Mouse (Mus musculus): ENCODE measurements around the gene Iqschfp.

Iqschfp gene

DNA sequence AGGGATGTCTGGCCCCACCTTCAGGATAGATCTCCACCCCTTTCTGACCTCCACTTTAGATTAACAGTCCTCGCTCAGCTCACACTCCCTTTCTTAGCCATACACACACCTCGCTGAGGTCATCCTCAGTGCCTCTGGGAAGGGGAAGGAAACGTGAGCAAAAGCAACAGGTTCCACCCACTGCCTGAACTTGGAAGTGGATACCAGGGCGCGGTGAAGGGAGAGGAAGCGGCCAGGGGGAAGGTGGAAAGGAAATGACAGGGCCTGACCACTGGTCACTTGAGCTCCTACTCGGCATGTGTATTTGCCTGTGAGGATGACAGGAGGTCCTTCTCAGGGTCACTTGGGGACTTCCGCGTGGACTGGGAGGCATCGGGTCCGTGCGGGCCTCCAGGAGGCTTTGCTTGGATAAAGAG, 601.1 kb downstream of the Iqschfp start:
- no peak for DNase-seq (ENCODE audit: low spot score in 2 of 2)

DNA sequence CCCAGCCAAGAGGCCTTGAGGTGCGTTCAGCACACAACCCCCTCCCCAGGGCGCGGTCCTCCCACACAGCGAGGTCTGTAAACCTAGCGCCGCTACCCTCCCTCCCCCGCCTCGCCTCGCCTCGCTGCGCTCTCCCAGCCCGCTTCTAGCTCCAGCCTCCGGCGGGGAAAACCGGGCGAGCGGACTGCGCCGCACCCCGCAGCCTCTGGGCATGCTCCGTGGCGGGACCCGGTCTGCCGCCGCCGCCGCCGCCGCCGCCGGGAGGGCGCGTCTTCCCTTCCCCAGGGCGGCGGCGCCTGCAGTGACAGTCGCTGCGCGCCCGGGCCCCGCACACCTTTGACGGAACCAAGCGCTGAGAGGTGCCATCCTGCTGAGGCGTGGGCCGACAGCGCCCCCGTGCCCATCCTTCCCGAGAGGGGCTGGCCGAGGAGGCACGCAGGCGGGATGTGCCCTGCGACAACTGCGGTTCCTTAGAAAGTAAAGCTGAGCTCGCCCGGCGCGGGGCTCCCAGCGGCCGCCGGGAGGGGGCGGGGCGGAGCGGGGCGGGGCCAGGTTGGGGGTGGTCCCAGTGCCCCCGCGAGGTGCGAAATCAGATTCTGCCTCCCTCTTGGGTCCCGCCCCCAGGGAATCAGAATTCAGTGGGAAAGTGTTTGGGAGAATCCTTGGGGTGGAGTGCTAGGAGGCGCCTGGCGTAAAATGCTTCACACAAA, 601.7 kb downstream of the Iqschfp start:
- DNase-seq (ENCODE audit: low spot score in 2 of 2), result peak; percentile 5 to 14

DNA sequence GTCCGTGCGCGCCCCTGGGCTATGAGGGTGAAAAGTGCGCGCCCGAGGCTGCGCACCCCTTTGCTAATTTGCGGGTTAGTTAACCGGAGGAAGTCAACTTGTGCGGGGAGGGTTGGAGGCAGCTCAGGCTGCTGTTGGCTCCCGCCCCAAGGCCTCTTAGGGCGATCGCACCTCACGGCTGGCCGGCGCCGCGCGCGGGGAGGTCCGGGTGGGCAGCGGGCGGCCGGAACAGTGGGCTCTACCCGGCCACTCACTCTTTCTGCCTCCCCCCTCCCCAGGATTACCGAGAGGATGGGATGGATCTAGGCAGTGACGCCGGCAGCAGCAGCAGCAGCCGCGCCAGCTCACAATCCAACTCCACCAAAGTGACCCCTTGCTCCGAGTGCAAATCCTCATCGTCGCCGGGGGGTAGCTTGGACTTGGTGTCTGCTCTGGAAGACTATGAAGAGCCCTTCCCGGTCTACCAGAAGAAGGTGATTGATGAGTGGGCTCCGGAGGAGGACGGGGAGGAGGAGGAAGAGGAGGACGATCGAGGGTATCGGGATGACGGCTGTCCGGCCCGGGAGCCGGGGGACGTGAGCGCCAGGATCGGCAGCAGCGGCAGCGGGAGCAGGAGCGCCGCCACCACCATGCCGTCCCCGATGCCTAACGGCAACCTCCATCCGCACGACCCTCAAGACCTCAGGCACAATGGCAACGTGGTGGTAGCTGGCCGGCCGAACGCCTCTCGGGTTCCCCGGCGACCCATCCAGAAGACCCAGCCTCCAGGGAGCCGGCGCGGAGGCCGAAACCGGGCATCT, 602.5 kb downstream of the Iqschfp start:
- DNase-seq (ENCODE audit: low spot score in 2 of 2), result no peak

DNA sequence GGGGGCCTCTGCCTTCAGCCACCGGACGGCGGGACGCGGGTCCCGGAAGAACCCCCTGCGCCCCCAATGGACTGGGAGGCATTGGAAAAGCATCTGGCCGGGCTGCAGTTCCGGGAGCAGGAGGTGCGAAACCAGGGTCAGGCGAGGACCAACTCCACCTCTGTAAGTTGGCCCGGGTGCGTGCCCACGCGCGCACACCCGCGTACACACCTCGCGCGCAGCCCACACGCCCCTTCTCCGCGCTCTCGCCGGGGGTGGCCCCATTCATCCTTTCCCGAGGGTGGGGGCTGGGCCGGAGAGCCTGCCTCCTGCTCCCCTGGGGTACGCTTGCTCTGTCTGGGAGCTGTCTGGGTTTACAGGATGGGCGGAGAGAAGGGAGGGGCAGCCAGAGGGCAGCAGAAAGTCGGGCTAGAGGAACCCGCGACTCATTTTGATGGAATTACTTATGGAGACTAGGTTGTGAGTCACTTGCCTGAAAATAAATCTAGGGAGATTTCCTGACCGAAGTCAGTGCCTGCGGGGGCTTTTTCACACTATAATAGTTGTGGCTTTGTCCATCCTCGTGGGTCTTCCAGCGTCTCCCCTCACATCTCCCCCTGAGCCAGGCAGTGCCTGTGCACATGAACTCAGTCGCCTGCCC, 603.2 kb downstream of the Iqschfp start:
- DNase-seq (ENCODE audit: low spot score in 2 of 2), result no peak

DNA sequence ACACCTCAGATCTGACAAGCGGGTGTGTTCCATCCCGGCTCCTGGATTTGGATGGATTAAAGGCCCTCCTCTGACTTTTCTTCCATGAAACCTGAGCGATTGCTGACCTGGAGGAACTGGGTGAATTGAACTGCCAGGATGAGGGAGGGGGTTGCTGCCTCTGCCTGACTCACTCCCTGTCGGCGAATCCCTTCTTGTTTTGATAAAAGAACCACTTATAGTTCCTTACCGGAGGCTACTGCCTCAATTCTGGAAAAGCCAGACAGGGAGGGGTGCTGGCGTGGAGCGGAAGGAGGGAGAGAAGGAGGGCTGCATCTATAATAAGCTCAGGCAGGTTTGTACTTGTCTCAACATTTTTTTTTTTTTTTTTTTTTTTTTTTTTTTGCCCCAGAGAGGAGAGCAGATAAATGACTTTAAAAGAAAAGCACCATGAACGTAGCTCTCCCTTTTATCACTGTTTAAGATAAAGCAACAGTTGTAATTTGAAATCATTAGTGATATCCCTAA, 603.8 kb downstream of the Iqschfp start:
- no peak for DNase-seq (ENCODE audit: low spot score in 2 of 2)

DNA sequence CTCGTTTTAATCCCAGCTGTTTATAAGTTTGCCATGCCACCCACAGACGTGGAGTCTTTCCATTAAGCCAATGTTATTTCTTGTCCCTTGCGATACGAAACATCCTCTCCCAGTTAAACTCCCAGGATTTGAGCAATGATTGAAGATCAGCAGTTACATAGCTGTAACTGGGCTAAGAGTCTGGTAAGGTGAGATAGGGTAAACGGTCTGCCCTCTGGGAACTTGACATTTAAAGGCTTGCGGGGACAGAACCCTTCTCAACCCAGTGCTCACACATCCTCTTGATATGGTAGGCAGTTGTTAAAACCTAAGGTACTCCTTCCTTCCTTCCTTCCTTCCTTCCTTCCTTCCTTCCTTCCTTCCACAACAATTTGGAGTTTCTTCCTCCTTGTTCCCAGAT, 604.5 kb downstream of the Iqschfp start:
- DNase-seq (ENCODE audit: low spot score in 2 of 2), result no peak

DNA sequence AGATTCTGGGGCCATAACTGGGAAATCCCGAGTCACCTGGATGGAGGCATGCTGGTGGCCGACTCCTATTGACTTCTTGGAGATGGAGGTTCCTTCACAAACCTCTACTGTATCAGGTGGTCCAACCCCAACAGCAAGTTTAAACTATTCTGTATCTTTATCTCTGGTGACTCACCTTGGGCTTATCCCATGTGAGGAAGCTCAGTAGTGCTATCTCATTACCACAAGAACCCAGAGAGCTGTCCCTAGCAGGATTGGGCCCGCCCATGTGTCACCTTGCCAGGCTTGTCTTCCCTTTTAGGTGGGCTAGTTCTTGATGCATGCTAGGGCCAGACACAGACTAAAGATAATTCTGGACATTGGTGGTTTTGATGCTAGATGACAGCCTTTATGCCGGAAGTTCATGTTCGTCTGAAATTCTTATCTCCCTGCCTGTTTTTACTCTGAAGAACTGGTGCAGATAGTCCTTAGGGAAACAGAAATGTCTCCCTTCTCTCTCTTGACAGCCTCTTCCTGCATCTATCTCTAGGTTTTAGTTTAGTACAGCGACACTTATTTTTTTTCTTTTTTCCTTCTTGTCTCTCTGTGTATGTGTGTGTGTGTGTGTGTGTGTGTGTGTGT, 607.6 kb downstream of the Iqschfp start:
- no peak for DNase-seq (ENCODE audit: low spot score in 2 of 2)

DNA sequence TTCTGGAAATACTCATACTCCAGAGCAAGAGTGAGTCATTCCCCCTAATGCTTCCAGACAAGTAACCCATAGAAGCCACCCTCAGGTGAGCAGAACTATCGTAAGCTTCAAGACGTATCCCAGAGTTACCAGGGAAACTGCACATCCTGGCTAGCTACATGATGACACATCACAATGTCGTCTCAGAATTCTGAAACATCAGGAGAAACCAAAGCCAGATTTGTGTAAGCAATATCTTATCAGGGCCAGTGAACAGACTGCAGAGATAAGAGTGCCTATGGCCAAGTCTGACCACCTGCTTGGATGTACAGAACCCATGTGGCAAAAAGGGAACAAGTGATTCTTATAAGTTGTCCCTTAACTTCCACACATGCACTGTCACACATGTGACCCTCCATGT, 612.8 kb downstream of the Iqschfp start:
- no peak for DNase-seq (ENCODE audit: low spot score in 2 of 2)

DNA sequence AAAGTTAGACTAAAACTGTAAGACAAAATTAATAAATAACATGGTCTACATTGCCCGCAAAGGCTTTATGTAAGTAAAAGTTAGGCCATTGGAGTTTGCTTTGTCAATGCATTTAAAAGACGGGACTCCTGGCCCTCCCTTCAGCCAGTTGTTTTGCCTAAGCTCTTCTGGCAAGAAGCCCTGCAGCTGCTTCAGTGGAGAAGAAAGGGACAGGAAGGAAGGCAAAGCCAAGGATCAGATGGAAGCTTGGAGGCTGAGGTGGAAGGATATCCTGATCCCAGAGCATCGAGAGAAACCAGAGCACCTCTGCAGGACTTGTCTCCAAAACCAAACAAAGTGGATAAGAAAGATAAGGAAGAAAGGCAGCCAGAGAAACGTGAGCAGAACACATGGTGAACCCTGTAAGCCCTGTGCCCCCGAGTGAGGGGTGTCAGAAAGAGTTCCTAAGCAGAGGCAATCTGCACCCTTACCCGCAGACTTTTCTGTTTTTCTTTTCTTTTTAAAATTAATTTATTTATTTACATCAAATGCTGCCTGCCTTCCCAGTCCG, 614.8 kb downstream of the Iqschfp start:
- DNase-seq (ENCODE audit: low spot score in 2 of 2), result no peak

DNA sequence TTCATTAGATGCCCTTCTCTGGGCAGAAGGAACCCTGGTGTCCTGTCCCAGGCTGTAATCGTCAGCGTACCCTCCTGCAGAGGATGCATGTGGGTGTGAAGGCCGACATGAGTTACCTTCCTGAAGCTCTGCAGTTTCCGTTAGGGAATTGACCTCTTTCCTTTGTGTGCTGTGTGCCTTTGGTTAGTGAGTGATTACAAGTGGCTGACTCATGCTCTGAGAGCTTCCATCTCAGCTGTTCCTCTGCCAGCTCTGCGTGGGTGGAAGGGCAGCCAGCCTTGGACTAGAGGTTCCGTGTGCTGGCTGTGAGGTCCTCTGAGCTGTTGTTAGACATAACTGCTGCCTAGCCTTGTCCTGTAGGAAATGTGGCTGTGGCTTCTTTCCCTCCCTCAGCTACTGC, 616.6 kb downstream of the Iqschfp start:
- no peak for DNase-seq (ENCODE audit: low spot score in 2 of 2)

DNA sequence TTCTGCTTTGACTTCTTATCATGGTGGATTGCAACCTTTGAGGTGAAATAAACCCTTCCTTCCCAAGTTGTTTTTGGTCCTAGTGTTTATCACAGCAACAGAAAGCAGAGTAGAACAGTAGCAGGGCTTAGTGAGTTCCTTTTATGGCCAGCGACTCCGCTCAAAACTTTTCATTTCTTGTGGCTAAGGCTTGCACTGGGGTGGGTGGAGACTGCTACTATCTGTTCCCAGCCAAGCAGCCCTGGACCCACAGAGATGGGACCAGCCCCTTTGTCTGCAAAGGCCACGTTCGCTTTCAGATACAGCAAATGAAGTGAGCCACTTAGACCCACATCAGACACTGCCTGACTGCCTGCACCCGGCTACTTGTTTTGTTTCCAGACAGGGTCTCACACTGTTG, 618.8 kb downstream of the Iqschfp start:
- no peak for DNase-seq (ENCODE audit: low spot score in 2 of 2)

DNA sequence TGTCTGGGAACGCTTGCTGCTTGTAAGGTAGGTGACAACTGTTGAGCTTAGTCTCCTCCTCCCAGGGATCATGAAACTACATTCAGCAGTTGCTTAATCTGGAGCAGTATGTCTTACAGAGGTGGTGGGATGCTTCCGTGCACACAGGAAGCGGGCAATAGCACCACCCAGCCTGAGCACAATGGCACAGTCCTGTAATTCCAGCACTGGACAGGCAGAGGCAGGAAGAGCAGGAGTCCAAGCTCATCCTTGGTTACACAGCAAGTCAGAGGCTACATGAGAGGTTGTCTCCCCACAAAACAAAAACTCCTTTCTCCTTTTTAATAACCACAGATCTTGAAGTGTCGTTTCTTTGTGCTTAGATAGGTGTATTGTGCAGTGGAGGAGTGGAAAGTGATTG, 619.7 kb downstream of the Iqschfp start:
- DNase-seq (ENCODE audit: low spot score in 2 of 2), result no peak

DNA sequence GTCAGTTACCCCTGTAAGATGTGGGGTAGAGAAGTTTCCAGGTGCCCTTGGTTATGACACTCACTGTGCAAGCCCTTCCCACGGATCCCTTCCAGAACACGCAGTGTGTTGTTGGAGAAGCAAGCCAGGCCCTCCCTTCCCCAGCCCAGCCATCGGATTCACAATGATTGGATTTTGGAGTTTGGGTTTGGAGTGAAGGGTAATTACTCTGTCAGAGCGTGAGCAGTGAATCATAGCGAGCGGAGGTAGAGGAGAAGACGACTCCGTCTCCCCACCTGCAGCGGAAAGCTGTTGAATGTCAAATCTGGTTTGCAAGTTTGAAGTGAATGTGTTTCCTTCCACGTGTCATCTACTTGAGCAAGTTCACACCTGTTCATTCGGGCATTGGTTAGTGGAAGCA, 620.3 kb downstream of the Iqschfp start:
- no peak for DNase-seq (ENCODE audit: low spot score in 2 of 2)

DNA sequence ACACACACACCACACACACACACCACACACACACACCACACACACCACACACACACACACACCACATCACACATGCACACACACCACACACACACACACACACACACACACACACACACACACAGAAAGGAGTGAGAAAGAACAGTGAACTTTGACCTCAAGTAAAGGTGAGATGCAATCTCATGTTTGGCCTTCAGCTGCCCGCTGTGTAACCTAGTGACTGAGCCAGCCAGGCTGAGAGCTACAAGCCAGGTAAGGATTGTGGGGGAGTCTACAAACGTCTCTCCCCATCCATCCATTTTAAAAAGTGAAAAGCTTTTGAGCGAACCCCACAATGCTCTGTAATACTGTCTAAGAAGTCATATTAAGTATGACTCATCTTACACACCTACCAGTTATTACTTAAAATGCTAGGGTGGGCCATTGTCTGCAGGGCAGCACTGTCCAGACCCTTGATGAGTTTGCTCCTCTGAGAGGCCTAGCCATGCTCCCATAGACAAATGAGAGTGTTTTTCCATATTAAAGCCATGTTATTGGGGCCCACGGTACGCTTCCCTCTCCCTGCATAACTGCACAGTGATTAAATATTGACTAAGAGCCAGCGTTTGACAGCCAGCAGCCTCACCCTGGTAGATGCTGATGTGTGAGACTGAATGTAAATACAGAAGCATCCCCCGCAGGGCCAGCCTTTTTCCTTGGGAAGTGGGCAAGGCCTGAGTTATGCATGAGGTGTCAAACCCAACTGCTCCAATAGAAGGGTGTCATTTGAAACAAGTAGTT, 621.5 kb downstream of the Iqschfp start:
- no peak for DNase-seq (ENCODE audit: low spot score in 2 of 2)

DNA sequence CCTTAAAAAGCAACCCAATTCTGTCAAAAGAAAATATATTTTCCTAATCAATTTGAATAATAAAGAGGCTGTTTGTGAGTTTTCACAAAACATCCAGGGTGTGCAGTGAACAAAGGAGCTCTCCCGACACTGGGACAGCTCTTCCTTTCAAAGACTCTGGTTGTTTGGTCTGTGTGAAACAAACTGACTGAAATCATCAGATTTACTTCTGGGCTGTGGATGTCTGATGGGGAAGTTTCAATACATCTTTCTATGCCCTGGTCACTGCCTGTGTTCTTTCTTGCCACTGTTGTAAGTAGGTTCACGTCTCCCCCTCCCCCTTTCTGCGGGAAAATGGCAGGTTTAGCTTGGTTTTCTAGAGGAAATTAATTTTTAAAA, 622.1 kb downstream of the Iqschfp start:
- no peak for DNase-seq (ENCODE audit: low spot score in 2 of 2)

DNA sequence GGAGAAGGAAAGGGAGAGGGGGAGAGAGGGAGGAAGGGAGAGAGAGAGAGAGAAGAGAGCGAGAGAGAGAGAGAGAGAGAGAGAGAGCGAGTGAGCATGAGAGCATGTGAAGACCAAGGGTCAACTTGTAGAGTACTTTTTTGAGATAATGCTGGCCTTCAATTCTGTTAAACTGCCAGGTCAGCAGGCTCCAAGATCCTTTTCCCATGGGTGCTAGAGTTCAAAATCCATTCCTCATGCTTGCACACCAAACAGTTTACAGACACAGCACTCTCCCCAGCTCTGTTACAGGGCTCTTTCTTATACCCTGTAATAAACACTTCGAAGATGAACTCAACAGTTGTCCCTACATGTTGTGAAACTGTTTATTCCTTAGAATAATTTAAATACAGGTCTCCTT, 622.7 kb downstream of the Iqschfp start:
- DNase-seq (ENCODE audit: low spot score in 2 of 2), result no peak

DNA sequence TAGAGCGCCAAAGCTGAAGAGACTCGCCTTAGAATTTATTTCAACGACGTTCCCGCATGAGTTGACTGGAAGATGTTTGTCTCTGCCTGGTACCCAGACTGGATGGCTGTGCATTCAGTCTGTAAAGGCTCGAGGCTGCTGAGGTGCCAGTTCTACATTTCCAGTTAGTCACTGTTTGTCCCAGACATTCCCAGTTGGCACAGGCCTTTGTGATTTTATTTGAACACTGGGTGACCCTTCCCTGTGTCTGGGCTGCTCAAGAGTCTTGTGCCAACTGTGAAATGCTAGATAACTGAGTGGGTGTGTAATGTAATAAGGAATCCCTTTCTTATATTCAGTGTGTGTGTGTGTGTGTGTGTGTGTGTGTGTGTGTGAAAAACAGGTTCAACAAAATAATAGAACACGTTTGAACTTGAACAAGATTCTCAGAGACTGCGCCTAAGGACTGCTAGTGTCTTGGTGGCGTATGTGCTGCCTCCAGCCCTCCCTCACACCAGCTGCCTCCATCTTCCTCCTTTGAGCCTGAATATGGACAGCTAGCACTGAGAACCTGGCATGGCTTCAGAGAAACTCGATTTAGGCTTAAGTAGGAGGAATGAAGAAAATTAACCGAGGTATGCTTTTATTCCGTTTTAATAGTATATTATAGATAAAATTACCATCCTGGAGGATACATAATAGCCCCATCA, 624.5 kb downstream of the Iqschfp start:
- no peak for DNase-seq (ENCODE audit: low spot score in 2 of 2)

DNA sequence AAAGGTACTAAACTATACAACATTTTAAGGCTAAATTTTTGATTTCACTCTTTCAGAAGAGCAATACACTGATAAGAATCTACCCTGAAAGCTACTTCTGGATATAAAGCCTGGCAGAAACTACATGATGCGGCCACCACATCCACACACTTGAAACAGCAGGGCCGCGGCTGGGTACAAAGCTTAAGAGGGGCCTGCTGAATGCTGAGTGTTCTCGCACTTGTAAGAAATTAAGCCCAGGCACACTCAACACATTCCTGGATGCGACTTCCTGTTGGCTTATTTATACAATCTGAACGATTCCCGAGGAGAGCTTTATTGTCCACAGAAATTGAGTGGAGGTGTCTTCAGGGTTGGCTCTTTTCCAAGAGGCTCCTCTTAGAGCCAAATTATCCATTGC, 625.2 kb downstream of the Iqschfp start:
- DNase-seq (ENCODE audit: low spot score in 2 of 2), result no peak

DNA sequence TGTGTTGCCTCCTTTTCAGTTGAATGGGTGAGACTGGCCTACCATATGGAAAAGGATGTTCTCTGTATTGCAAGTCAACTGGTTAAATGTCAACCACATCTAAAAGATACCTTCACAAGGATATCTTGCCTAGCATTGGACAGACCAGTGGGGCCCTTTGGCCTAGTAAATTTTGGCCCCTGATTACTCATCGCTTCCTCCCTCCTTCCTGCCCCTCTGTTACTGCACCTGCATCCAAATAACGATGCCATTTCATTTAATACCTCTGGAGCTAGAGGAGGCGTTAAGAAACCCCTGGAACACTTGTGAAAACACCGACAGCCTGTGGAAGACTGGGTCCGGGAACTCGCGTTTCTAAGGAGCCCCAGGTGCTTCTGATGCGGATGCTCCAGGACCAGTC, 626.0 kb downstream of the Iqschfp start:
- DNase-seq (ENCODE audit: low spot score in 2 of 2), result no peak

DNA sequence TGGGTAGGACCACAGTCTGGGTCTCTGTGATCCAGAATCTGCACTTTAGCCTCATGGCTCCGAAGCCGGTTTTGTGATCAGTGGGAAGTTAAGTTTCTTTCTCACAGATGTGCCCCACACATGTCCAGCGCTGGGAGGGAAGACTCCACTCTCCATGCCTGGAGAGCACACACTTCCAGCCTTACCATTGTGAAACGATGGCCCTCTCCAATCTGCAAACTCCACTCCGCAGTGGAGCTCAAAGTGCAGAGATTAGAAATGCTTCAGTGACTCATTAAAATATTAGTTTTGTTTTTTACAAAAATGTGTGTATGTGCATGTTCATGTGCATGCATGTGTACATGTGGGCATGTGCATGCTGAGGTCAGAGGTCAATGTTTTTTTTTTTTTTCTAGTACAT, 626.6 kb downstream of the Iqschfp start:
- no peak for DNase-seq (ENCODE audit: low spot score in 2 of 2)
